Mouse (Mus musculus): Measurements from ENCODE around the gene Ago3.

- no peak for TF ChIP-seq E2F4 (IDR thresholded peaks at IDR 0.05; ENCODE audit: insufficient replicate concordance, low read depth, low read length)
- no peak for TF ChIP-seq EP300 (IDR thresholded peaks at IDR 0.05; ENCODE audit: low read length)
- no peak for TF ChIP-seq POLR2A (IDR thresholded peaks at IDR 0.05; ENCODE audit: low read depth, low read length)
- TF ChIP-seq CHD1 (IDR thresholded peaks at IDR 0.05; ENCODE audit: low read depth, low read length): no peak
- TF ChIP-seq RCOR1 (conservative IDR thresholded peaks at IDR 0.05; ENCODE audit: low read depth, low read length): no peak
- no peak for TF ChIP-seq TBP (conservative IDR thresholded peaks at IDR 0.05; ENCODE audit: low read depth, low read length)
- no peak for TF ChIP-seq CTCF (conservative IDR thresholded peaks at IDR 0.05 in 1 of 2, IDR thresholded peaks at IDR 0.05 in 1 of 2; ENCODE audit: low read depth in 2 of 2, low read length in 2 of 2)
- TF ChIP-seq MAFK (IDR thresholded peaks at IDR 0.05; ENCODE audit: insufficient replicate concordance, low read length): no peak
- no peak for TF ChIP-seq HCFC1 (IDR thresholded peaks at IDR 0.05; ENCODE audit: low read depth, low read length)
- no peak for TF ChIP-seq ZMIZ1 (IDR thresholded peaks at IDR 0.05; ENCODE audit: low read depth, low read length)
Measured at GRCm38 (mm10) chr4:126322646-126323045, 106.7 kb downstream of the Ago3 start.

Data from CH12.LX (cell line).